Mouse (Mus musculus): ENCODE measurements at regions not wholly inside any gene's neighbourhood (a gene's known extent, or its start where the extent isn't known, plus 50 kb on each side); places are given as distances from the start of the nearest gene placed in this dataset.
"Not testable (repeated sequence)": the region's sequence is repeated elsewhere in the genome, so short reads cannot be mapped to it uniquely, and the experiment has no call there.

DNA sequence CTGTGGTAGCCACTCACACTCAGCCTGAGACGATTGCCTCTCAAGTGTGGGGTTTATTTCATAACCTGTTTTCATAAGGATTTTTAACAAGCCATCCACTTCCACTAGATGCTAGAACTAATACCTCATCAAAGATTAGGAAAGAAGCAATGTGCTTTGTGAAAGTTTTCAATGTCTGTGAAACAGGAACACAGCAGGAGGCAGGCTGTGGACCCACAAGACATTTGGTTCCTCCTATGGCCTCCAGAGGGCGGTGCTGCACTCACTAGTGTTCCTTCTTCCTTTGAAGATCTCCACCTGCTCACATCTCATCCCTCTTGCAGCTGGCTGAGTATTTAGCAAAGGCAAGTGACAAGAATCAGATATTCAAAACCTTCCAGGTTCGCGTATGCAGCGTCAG lies 424.6 kb upstream of the Olfr1507 start:
- H3K27ac ChIP-seq (ENCODE audit: low read depth, low read length); H3K9me3 ChIP-seq (ENCODE audit: low read length); H3K4me1 ChIP-seq (ENCODE audit: insufficient read depth, low read length); H3K36me3 ChIP-seq (ENCODE audit: insufficient read depth, low read length); H3K4me3 ChIP-seq (ENCODE audit: low read depth, low read length); H3K4me2 ChIP-seq (ENCODE audit: low read depth, low read length, poor library complexity, severe bottlenecking); DNase-seq (ENCODE audit: low spot score); H3K27me3 ChIP-seq (ENCODE audit: insufficient read depth, low read length); ATAC-seq (ENCODE audit: low FRiP score); H3K9ac ChIP-seq (replicated peaks; ENCODE audit: low read length, poor library complexity, severe bottlenecking): not testable (repeated sequence)
- WGBS = no CpG with 5 or more reads among the region's 5 CpGs

DNA sequence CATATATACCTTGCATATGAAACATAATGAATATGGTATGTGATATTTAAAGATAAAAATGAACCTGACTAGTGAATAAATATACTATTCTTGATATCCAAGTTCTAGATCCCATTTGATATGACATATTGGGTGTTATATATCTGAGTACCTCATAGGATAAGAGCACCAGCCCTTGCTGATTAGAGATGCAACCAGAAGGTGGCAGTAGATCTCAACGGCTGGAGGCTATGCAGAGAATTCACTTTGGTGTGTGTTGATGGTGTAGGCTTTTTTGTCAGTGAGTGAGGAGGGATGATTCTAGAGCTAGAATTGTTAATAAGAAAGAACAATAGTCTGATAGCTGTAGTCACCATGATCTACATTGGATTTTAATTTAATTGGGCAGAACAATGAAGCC lies 418.3 kb upstream of the Olfr1507 start:
- H3K9ac ChIP-seq (replicated peaks; ENCODE audit: low read length, poor library complexity, severe bottlenecking); H3K4me2 ChIP-seq (ENCODE audit: low read depth, low read length, poor library complexity, severe bottlenecking); H3K9me3 ChIP-seq (ENCODE audit: low read length); H3K27me3 ChIP-seq (ENCODE audit: insufficient read depth, low read length); H3K27ac ChIP-seq (ENCODE audit: low read depth, low read length); H3K4me3 ChIP-seq (ENCODE audit: low read depth, low read length); ATAC-seq (ENCODE audit: low FRiP score); H3K4me1 ChIP-seq (ENCODE audit: insufficient read depth, low read length); DNase-seq (ENCODE audit: low spot score); H3K36me3 ChIP-seq (ENCODE audit: insufficient read depth, low read length): not testable (repeated sequence)
- no CpG with 5 or more reads among the region's 1 CpGs for WGBS

DNA sequence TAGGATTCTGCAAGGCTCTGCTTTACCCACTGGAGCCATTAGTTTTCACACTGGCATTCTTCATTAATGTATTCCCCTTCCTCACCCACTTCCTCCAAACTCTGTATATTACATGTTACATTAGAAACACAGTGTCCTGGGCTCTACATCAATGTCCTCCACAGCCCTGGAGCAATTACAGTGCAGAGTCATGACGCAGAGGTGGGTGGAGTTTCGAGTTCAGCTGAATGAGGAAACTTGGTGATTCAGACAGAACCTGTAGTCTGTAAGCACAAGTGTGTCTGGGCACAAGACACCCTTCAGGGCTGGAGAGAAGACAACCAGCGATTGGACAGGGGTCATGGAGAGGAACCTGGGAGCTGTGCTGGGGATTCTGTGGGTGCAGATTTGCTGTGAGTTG lies 404.1 kb upstream of the Olfr1507 start:
- not testable (repeated sequence) for H3K9me3 ChIP-seq (ENCODE audit: low read length); H3K4me2 ChIP-seq (ENCODE audit: low read depth, low read length, poor library complexity, severe bottlenecking); H3K9ac ChIP-seq (replicated peaks; ENCODE audit: low read length, poor library complexity, severe bottlenecking); H3K27me3 ChIP-seq (ENCODE audit: insufficient read depth, low read length); ATAC-seq (ENCODE audit: low FRiP score); H3K27ac ChIP-seq (ENCODE audit: low read depth, low read length); DNase-seq (ENCODE audit: low spot score); H3K4me3 ChIP-seq (ENCODE audit: low read depth, low read length); H3K4me1 ChIP-seq (ENCODE audit: insufficient read depth, low read length); H3K36me3 ChIP-seq (ENCODE audit: insufficient read depth, low read length)
- WGBS = no CpG with 5 or more reads among the region's 3 CpGs

DNA sequence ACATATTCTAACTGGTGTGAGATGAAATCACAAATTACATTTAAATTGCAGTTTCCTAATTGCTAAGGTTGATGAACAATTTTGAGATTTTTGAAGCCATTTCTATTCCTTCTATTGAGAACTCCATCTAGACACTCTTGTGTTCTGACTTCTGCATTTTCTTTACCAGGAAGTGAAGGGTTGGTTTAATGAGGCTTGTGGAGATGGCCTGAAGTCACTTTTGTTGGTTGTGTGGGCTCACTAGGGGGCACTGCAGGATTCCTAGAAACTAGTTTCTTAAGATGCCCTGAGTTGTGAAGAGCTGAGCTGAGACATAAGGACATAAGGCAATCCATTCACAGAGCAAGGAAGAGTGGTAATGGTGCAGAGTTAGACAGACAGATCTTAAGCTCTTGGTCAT lies 402.8 kb upstream of the Olfr1507 start:
- H3K4me2 ChIP-seq (ENCODE audit: low read depth, low read length, poor library complexity, severe bottlenecking); ATAC-seq (ENCODE audit: low FRiP score): not testable (repeated sequence)

DNA sequence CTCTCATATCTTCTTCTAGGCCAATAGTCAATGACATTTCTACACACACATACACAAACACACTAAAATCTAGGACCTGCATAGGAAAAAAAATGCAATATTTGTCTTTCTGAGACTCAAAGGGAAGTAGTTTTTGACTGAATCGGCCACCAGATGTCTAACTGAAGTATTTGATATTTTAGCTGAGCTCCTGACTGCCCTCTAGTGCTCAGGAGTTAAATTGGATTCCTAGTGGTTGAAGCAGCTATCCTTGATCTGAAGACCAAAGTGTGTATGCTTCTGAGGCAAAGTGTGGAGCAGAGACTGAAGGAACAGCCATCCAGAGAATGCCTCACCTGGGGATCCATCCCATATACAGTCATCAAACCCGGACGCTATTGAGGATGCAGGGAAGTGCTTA lies 384.4 kb upstream of the Olfr1507 start:
- H3K27ac ChIP-seq (ENCODE audit: low read depth, low read length); H3K9ac ChIP-seq (replicated peaks; ENCODE audit: low read length, poor library complexity, severe bottlenecking); H3K4me2 ChIP-seq (ENCODE audit: low read depth, low read length, poor library complexity, severe bottlenecking); H3K9me3 ChIP-seq (ENCODE audit: low read length); DNase-seq (ENCODE audit: low spot score); H3K27me3 ChIP-seq (ENCODE audit: insufficient read depth, low read length); ATAC-seq (ENCODE audit: low FRiP score); H3K4me1 ChIP-seq (ENCODE audit: insufficient read depth, low read length); H3K36me3 ChIP-seq (ENCODE audit: insufficient read depth, low read length); H3K4me3 ChIP-seq (ENCODE audit: low read depth, low read length): not testable (repeated sequence)
- no CpG with 5 or more reads among the region's 3 CpGs for WGBS

More for the DNA sequence above, 402.8 kb upstream of the Olfr1507 start:
- not testable (repeated sequence) for H3K9ac ChIP-seq (replicated peaks; ENCODE audit: low read length, poor library complexity, severe bottlenecking); H3K36me3 ChIP-seq (ENCODE audit: insufficient read depth, low read length); H3K9me3 ChIP-seq (ENCODE audit: low read length); DNase-seq (ENCODE audit: low spot score); H3K4me3 ChIP-seq (ENCODE audit: low read depth, low read length); H3K27ac ChIP-seq (ENCODE audit: low read depth, low read length); H3K27me3 ChIP-seq (ENCODE audit: insufficient read depth, low read length); H3K4me1 ChIP-seq (ENCODE audit: insufficient read depth, low read length)

DNA sequence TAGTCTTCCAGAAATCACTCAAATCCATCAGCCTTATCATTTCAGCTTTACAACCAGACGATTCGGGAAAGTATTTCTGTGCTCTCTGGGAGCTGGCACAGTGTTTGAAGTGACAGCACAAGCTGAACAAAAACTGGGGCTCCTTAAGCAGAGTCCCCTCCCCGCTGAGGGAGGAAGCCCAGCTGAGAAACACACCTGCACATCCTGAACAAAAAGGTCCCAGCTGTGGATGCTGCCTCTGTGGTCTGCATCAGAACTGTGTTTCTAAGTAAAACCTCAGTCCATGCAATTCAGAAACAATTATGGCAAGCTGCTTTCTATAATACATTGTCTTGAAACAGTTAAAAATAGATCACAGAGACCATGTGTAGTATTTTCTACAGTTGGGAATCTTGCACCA lies 368.3 kb upstream of the Olfr1507 start:
- not testable (repeated sequence) for H3K9ac ChIP-seq (replicated peaks; ENCODE audit: low read length, poor library complexity, severe bottlenecking); H3K36me3 ChIP-seq (ENCODE audit: insufficient read depth, low read length); H3K9me3 ChIP-seq (ENCODE audit: low read length); ATAC-seq (ENCODE audit: low FRiP score); H3K27me3 ChIP-seq (ENCODE audit: insufficient read depth, low read length); DNase-seq (ENCODE audit: low spot score); H3K4me1 ChIP-seq (ENCODE audit: insufficient read depth, low read length); H3K4me2 ChIP-seq (ENCODE audit: low read depth, low read length, poor library complexity, severe bottlenecking); H3K4me3 ChIP-seq (ENCODE audit: low read depth, low read length); H3K27ac ChIP-seq (ENCODE audit: low read depth, low read length)
- no CpG with 5 or more reads among the region's 3 CpGs for WGBS

DNA sequence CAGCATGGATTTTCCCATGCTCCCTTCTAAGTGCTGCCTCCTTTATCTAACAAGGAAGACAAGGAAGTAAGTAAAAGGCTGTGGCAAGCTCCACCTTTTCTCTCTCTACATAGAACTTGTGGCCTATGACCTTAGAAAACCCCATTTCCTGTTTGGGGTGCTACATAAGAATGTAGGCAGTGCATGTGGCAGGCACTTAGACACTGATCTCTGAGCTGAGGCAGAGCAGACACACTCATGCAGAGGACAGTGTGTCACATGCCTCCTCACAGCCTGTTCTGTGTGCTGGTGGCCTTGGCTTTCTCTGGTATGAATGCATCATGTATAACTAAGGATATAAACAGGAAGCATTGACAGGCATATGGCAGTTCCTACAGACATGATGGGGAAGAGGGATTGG lies 367.6 kb upstream of the Olfr1507 start:
- H3K4me3 ChIP-seq (ENCODE audit: low read depth, low read length); ATAC-seq (ENCODE audit: low FRiP score); H3K4me2 ChIP-seq (ENCODE audit: low read depth, low read length, poor library complexity, severe bottlenecking); DNase-seq (ENCODE audit: low spot score); H3K27ac ChIP-seq (ENCODE audit: low read depth, low read length); H3K9ac ChIP-seq (replicated peaks; ENCODE audit: low read length, poor library complexity, severe bottlenecking); H3K36me3 ChIP-seq (ENCODE audit: insufficient read depth, low read length); H3K9me3 ChIP-seq (ENCODE audit: low read length); H3K4me1 ChIP-seq (ENCODE audit: insufficient read depth, low read length); H3K27me3 ChIP-seq (ENCODE audit: insufficient read depth, low read length): not testable (repeated sequence)

DNA sequence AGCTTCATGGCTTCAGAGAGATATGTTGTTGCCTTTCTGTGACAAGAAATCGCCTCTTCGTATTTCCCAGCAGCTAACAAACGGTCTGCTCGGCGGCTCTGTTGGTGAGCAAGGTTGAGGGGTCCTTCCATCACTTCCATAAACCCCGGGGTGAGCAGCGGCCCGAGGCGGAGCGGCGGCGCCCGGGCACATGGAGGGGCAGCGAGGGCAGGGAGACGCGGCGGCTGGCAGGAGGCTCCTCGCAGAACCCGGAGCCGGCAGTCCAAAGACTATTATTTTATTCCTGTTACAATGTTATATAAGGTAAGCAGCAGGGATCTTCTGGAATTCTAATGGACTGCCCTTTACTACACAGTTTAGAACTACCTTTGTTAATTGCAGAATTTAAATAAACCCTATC lies 366.9 kb upstream of the Olfr1507 start:
- H3K9me3 ChIP-seq (ENCODE audit: low read length); H3K4me2 ChIP-seq (ENCODE audit: low read depth, low read length, poor library complexity, severe bottlenecking); H3K36me3 ChIP-seq (ENCODE audit: insufficient read depth, low read length); H3K9ac ChIP-seq (replicated peaks; ENCODE audit: low read length, poor library complexity, severe bottlenecking); H3K4me3 ChIP-seq (ENCODE audit: low read depth, low read length); ATAC-seq (ENCODE audit: low FRiP score); H3K27ac ChIP-seq (ENCODE audit: low read depth, low read length); DNase-seq (ENCODE audit: low spot score); H3K27me3 ChIP-seq (ENCODE audit: insufficient read depth, low read length); H3K4me1 ChIP-seq (ENCODE audit: insufficient read depth, low read length): not testable (repeated sequence)
- WGBS = 80% methylated on average over 7 of the region's 20 CpGs

DNA sequence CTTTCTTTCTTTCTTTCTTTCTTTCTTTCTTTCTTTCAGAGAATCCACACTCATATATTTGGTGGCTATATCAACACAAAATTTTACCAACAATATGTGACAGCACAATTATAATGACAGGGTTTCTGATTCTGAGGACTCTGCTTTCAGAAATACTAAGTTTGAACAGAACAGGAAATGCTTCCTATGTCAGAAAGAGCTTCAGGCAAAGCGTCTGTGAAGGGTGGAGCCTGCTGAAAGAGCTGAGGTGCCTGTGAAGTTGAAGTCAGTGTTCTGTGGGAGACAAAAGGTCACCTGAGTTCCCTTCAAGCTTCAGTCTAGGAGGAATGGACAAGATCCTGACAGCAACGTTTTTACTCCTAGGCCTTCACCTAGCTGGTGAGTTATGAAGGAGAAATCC lies 359.8 kb upstream of the Olfr1507 start:
- not testable (repeated sequence) for H3K9me3 ChIP-seq (ENCODE audit: low read length); H3K4me3 ChIP-seq (ENCODE audit: low read depth, low read length); ATAC-seq (ENCODE audit: low FRiP score); H3K27me3 ChIP-seq (ENCODE audit: insufficient read depth, low read length); DNase-seq (ENCODE audit: low spot score); H3K4me2 ChIP-seq (ENCODE audit: low read depth, low read length, poor library complexity, severe bottlenecking); H3K9ac ChIP-seq (replicated peaks; ENCODE audit: low read length, poor library complexity, severe bottlenecking); H3K36me3 ChIP-seq (ENCODE audit: insufficient read depth, low read length); H3K27ac ChIP-seq (ENCODE audit: low read depth, low read length); H3K4me1 ChIP-seq (ENCODE audit: insufficient read depth, low read length)
- no CpG with 5 or more reads among the region's 2 CpGs for WGBS

Measured in midbrain, postnatal 0 days (tissue).